Mouse (Mus musculus) inflammation-experienced regulatory T-cells, adult 6 months (primary cell): ENCODE results near the gene Trpm4. TPM values are rescaled to one million over a fixed set of nuclear protein-coding genes. Genes with fewer than 3 reads are reported as not detected.
"Not testable (repeated sequence)": the region's sequence is repeated elsewhere in the genome, so short reads cannot be mapped to it uniquely, and the experiment has no call there.

Experiments
- ATAC-seq: one replicate; pipeline ENCODE4 v1.8.0; 2017
- polyA plus RNA-seq, 3 experiments: library from polyadenylated mRNA; unstranded; fragments of 100-300 nt; shearing (Covaris generic); gene quantifications; one replicate each; pipeline ENCODE4 v1.2.1; 2017

Gene Trpm4
- polyA plus RNA-seq = 10 to 100 TPM; 17.2 to 21.7 (median 19.3) TPM

DNA sequence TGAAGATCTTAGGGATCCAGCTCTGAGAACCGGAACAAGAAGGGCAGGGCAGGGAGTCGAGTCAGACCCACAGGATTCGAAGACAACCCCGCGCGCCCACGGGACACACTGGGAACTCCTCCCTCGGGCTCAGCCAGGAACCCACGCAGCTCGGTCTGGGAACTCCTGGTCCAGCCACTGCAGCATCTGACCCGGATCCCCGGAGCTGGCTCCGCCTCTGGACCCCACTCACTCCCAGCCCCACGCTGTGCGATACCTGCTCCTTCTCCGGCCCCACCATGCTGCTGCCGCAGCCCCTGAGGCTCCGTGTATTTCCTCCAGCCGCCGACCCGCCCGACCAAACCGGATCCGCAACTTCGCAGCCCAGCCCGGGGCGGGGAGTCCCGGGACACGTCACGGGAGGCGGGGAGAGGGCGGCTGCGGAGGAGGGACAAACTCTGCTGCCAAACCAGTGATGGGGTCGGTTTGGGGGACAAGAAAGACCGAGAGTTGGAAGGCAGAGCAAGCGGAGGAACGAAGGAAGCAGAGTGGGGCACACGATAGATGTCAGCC lies at the start of gene Trpm4:
Trpm4 (minus strand) TSS at position 350 of the 552 bp plus-strand sequence.
- peak; percentile 88 for ATAC-seq

DNA sequence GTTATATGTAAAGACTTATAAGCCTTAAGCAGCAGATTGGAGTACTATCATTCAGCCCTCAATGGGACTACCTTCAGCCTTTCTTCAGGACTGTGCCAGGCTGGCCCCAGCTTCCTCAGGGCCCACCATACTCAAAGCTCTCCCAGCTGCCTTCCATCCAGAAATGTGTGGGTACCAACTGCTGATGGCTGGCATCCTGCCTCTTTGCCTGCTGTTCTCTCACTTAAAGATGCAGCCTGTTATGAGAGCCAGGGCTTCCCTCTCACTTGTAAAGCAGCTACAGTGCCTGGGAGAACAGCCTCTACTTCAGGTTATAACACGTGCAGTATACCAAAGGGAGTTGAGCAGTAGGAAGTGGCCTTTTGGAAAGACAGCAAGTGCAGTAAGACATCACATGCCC lies 42.5 kb upstream of the Trpm4 start:
- no peak for ATAC-seq

DNA sequence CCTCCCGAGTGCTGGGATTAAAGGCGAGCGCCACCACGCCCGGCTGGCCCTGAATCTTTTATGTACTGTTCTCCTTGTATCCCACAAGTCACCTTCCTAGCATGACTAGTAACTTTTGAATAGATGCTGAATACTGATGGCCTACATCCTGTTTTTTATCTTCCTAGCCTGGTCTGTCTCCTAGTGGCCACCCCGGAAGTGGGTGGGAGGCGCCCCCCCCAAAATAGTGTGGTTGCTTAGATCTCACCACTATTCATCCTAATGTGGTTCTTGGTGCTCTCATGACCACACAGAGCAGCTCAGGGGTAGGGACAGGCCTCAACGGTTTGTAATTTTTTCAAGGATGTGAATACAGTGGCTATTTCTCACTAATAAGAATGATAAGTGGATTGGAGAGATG lies 41.0 kb upstream of the Trpm4 start:
- ATAC-seq = no peak

DNA sequence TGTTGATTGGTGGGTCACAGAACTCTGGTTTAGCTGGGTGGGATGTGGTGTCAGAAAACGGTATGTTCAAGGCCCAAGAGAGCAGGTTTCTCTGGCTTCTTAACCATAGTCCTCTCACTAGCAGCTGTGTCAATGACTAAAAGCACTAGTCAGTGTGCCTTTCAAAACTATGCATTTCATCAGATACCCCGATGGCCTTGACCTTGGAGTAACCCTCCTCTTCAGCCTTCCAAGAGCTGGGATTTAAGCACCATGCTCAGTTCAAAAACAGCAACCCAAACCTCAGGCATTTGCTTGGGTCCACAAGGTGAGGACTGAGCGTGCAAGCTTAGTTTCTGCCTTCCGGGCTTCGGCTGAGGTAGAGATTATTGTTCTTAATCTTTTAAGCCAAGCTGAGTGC lies 38.8 kb upstream of the Trpm4 start:
- no peak for ATAC-seq

DNA sequence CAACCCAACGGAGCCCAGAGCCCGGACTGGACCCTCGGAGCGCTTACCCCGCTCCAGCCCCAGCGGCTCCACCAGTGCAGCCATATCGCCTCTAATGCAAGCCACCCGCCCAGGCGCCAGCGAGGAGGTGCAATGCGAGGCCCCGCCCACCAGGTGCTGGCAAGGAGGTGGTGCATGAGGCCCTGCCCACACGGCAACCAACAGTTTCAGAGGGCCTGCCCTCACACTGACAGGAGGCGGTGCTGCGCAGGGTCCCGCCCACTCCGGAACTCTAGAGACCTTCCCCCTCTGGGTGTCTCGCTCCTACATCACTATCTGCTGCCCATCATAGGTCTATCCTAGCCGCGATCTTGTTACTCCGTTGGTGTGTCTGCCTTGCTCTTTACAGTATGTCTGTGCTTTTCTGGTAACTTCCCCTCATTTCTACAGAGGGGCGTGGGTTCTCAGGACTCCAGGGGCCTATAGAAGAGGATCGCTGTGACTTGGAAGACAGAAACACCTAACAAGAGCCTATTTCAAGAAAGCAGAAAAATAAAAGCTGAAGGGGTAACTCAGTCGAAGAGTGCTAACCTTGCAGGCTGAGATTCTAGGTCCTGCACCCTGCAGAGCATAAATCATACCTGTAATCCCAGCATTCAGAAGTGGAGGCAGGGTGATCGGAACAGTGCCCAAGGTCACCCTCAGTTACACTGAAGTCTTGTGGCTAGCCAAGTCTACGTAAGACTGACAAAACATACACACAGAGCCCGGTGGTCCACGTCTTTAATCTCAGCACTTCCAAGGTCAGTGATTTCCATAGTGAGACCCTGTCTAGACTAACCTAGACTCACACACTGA lies 37.1 kb upstream of the Trpm4 start, which contains the start of gene Lin7b:
Lin7b (minus strand) TSS at position 109 of the 837 bp plus-strand sequence.
- ATAC-seq = peak; percentile 55

DNA sequence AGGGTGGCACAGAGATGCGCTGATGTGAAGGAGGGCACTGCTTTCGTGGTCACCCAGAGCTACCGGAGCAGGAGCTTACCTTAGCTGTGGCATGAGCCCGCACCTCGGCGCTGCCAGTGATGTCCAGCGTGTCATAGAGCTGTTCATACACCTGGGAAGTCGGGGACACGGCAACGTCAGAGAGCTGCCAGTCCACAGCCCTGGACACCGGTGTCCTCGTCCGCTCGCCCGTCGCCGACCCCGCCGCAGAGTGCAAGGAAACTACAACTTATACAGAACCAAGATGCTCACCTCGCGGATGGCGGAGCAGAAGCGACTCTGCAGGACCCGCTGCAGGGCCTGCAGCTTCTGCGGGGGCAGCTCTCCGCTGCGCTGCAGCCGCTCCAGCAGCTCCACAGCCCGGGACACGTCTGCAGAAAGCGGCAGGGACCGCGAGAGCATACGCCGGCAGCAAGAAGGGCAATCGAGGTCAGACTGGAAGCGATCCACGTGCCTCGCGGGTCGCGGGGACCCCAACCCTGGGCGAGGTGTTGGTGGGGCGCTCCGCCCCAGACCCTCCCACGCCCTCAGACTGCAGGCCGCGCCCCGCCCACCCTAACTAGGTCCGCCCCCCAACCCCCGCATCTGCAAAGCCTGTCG lies 36.4 kb upstream of the Trpm4 start:
- ATAC-seq = no peak

DNA sequence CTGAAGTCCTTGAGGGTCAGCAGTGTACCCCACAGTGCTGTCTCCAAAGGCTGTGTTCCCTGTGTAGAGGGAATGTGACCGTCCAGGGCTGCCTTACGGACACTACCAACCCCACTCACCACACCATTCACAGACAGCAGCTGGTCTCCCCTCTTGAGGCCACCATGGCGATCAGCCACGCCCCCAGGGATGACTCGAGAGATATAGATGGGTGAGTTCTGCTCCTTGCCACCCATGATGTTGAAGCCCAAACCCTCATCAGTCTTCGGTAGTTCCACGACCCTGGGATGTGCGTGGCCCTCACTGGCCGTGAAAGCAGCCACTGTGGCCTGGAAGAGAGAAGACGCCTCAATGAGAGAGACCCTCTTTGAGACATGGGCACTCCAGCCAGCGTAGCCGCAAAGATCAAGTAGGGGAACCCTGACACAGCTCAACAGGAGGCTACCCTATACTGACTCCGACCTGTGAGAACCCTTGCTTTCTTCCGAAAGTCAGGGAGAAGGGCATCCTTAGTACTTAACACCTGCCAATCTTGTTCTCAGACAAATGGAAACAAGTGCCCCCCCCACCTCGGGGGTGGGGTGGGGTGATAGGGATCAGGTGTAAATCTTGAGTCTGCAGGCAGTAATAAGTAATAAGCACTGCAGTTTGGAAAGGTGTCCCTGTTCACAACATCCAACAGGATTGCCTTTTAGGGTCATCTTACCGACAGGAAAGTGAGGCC lies 35.6 kb upstream of the Trpm4 start:
- no peak for ATAC-seq

DNA sequence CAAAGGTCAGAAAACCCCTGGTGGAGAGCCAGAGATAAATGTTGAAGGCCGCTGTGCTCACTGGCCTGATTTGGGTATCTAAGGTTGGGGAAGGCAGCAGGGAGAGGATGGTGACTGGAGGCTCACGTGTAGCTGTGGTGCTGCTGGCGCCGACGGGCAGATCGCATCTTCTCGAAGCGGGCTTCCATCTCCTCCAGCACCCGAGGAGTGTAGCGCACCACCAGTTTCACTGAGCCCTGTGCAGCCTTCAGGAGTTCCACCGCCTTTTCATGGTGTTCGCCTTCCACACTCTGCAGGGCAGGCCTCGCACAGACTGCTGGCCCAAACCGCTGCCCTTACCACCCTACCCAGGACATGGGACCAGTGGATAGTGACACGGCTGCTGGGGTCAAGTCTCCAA lies 34.6 kb upstream of the Trpm4 start:
- ATAC-seq = no peak

DNA sequence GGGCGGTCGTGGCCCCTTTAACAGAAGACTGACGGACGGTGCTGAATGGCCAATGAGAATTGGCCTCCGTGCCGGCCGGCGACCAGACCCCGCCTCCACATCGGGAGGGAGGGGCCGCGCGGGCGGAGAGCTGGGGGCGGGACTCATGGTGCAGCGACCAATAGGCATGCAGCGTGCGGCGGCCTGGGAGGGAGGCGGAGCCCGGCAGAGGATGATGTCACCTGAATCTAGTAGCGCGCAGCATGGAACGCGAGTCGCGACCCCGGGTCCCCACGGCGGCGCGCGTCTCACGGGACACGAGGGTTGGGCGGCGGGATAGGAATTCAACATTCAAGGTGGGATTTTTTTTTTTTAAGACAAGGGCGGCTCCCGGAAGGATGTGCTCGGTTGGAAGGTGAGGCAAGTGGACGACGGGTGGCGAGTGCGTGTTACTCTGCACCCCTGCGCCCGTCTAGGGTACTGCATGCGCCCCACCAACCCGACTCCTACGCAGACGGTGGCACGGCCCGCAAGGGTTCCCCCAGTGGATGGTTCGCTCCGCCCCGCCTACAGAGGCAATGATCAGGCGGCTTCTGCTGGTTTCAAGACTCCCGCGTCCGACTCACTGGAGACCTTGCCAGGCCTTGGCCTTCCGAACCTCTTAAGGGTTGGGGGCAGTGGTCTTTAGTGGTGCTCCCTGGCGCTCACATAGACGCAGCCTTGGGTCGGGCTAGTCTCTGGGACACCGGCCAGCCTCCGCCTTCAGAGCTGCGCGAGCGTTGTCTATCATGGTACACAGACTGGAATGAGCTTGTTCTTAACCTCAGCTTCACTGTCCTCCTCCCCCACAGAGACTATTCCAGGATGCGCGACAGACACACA lies 33.7 kb upstream of the Trpm4 start:
- peak; percentile 84 for ATAC-seq

DNA sequence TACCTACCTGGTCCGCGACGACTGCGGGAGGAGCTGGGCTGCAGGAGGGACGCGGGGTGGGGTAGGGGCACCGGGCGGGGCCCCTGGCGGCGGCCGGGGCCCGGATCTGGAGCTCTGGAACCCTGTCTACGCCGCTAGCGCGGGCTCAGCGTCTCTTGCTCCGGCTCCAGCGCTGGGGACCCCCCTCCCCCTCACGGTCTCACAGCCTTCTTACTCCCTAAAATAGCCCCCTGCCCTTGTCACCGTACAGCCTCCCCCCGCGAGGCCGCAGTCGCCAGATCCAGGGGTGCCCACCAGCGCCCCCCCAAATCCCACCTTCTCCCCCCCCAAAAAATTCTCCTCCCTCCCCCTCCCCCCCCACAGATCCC lies 33.1 kb upstream of the Trpm4 start, which contains the start of gene Ppfia3:
Ppfia3 (minus strand) TSS at position 368 of the 368 bp plus-strand sequence.
- no peak for ATAC-seq

DNA sequence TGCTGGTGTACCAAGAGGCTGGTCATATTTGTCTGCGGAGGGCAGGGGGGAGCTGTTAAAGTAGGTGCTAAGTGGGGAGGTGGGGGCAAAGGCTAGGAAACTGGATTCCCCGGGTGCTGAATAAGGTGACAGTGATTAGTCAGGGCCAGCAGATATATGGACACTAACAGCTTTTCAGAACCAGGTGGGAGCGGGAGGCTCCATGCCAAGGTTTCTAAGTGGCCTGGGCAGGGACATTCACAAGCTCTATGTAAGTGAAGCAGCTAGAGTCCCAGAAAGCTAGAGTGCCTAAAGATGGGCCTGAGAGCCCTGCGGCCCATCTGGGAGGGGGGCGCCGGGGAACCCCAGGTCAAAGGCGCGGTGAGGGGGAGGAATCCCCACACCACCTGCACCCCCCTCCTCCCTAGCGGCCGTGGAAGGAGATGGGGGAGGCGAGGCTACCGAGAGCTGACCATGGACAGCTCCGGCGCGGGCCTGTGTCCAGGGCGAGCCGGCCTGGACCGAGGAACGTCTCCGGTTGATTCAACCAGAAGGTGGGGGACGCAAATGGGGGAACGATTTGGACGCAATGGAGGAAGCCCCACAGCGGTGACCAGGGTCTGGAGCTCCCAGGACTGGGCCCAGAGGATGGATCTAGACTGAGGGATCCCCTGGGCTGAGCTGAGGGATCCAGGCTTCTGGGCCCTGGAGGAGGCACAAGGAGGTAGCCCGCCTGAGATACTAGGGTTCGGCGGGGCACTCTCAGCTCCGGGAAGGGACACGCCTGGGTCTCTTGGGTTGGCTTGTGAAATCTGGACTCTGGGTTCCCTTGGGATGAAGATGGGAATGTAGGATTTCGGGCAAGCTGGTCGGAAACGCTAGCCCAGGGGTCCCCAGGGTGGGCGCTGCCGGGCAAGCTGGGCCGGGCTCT lies 32.4 kb upstream of the Trpm4 start:
- ATAC-seq = no peak

DNA sequence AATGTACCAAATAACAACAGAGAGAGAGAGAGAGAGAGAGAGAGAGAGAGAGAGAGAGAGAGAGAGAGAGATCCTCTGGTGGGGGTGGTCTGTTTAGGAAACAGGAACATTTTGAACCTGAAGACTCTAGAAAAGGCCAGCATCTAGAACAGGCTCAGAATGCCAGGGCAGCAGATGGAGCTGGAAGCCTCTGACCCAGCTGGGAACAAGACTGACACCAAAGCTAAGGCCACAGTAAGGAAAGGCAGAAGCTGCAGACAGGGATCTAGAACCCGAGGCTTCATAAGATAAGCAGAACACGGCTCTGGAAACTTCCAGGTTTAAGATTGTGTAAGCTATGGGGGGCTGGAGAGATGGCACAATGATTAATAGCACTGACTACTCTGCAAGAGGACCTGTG lies 30.4 kb upstream of the Trpm4 start:
- no peak for ATAC-seq

DNA sequence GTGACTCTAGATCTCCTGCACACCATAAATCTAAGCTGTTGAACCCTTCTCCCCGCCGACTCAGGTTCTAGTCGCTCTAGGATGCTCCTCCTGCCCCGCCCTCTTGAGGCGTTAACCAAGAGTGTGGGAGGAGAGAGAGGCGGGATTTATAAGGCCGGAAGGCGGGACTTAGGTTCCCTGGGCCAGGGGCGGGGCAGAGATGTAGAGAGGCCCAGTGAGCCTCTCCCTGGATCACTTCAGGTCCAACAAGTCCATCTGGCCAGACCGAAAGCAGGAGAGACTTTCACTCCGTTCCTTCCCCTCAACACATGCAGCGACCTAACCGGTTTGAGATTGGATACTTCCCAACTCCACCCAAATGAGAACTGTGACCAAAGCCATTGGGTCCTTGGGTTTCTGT lies 29.2 kb upstream of the Trpm4 start:
- ATAC-seq = no peak

DNA sequence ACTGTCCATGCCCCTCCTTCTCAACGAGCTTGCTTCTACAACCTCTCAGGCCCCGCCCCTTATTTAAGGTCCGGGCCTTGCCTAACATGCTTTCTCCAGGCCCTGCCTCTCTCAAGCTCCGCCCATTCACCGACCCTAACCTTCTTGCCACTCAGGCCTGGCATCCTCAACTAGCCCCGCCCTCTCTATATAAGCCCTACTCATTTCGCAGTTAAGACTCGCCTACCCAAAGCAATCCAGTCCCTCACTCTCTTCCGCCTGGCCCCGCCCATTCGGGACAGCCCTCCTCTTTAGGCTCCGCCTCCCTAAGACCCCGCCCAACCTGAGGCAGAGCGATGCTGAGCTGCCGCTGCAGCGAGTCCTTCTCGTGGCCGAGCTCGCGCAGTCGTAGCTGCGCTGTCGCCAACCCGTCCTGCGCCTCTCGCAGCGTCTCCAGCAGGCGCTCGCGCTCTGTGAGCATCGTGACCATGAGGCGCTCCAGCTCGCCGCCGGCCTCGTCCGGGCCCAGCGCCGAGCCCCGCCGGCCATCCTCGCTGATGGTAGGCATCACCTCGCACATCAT lies 27.7 kb upstream of the Trpm4 start:
- peak; percentile 88 for ATAC-seq

DNA sequence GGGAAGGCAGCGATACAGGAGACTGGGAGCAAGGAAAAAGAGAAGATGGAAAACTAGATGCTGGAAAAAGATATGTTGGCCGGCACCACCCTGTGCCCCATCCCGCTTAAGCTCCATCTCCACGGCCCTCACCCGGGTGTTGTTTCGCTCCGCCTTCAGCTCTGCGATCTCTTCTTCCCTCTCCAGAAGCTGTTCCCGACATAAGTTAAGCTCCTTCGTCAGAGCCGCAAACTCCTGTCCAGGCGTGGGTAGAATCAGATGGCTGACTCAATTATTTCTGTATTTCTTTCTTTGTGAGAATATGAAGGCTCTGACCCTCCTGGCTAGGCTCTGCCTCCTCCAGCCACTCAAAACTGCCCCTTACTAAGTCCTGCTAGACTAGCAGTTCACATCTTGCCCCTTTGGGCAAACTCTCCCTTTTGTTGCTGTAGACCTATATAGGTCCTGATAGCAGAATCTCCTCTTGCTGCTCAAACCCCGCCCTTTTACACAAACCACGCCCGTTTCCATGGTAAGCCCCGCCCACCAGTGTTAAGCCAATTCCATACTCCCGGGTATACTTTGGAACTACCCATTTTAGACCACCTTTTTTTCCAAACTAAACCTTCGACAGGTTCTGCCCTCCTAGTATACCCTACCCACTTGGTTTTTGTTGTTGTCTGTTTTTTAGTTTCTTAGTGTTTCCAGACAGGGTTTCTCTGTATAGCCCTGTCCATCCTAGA lies 27.0 kb upstream of the Trpm4 start:
- no peak for ATAC-seq

DNA sequence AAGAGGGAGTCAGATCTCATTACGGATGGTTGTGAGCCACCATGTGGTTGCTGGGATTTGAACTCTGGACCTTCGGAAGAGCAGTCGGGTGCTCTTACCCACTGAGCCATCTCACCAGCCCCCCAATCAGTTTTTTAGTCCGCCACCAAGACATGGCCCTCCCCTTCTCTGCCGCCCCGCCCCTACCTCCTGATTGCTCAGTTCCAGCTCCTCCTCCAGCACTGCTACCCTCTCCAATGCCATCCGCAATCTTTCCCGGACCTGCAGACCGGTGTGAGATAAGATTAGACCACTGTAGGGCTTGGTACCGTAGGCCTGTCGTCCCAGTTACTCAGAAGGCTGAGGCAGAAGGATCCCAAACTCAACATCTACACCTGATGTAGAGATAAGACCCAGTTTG lies 25.5 kb upstream of the Trpm4 start:
- not testable (repeated sequence) for ATAC-seq

DNA sequence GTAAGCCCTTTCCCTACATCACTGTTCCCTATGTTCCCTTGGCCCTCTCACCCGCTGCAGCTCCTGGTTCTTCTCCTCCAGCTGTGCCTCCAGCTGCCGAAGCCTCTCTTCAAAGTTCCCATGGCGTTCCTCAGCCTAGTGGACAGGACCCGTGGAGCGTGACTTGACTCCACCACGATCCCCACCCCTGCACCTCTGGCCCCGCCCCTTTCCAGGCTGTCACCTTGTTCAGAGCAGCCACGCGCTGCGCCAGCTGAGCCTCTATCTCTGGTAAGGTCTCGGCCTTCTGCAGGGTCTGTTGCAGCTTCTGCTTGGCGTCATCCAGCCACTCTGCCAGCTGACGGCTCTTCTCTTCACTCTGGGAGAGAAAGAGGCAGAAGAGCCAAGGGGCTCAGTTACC lies 22.5 kb upstream of the Trpm4 start:
- ATAC-seq = no peak

DNA sequence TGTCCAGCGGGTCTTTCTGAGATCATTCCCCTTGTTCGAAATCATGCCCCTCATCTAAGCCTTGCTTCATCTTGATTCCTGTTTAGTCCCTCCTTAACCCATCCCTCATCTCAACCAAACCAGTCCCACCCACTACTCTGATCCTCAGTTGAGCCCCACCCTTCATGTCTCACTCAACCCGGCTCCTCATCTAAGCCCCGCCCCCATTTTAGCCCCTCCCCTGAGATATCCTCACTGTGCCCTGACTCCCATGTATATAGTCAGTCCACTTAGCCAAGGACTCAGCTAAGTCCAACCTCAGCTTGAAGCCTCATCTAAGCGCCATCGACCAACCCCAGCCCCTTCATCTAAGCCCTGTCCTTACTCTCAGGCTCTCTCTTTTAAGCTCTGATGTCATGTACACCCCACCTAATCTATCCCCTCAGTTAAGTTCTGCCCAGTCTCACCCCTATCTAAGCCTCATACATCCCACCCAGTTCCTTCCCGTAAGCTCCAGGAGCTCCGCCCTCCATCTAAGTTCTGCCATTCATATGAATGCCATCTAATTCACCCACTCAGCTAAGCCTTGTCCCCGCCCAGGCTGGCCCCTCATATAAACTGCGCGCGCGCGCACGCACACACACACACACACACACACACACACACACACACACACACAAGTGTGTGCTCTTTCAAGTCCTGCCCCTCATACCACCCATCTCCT lies 21.9 kb upstream of the Trpm4 start:
- ATAC-seq = no peak

DNA sequence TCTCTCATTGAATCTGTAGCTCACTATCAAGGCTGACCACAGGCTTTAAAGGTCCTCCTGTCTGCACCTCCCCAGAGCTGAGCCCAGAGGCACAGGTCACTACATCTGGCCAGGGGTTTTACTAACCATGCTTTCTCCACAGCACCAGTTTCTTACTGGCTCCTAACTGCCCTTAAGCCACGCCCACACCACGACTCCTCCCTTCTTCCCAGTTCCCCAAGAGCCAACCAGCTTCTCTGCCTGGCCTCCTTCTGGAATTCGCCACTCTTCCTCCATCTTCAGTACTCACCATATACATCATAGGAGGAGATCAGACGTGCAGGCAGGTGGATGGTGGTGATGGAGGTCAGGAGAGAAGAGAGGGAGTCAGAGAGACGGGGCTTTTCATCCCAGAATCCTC lies 19.5 kb upstream of the Trpm4 start:
- no peak for ATAC-seq
